Mouse (Mus musculus) CH12.LX (cell line): ENCODE results near the gene Gdap2. TPM values are rescaled to one million over a fixed set of nuclear protein-coding genes. Genes with fewer than 3 reads are reported as not detected.

Source experiments
- DNase-seq: peaks from one replicate; pipeline ENCODE4 v3.0.0-alpha.2; 2013; ENCODE audit errors: extremely low read depth
- H3K27ac ChIP-seq: 2 replicates; pipeline ENCODE4 v1.5.1; 2012; ENCODE audit warnings: low read depth, mild to moderate bottlenecking, control low read depth, moderate library complexity; ENCODE audit not compliant: insufficient read depth
- H3K27me3 ChIP-seq: replicated peaks from 2 replicates; pipeline ENCODE3; 2012; ENCODE audit warnings: inconsistent platforms
- H3K36me3 ChIP-seq, 2 experiments: replicated peaks in 1 of 2; 2 replicates each; pipeline versions ENCODE3 to v1.6.1; 2012; ENCODE audit warnings: inconsistent platforms in 1 of 2, low read length in 1 of 2, mild to moderate bottlenecking in 1 of 2, mixed read lengths in 1 of 2, moderate library complexity in 1 of 2; ENCODE audit not compliant: control insufficient read depth in 1 of 2, insufficient read depth in 1 of 2
- H3K4me1 ChIP-seq, 2 experiments: 2 replicates each; pipeline ENCODE4 v1.6.1; 2012; ENCODE audit warnings: inconsistent platforms in 1 of 2, moderate library complexity in 1 of 2; ENCODE audit not compliant: insufficient read depth in 2 of 2, control insufficient read depth in 1 of 2
- H3K4me2 ChIP-seq: 2 replicates; pipeline ENCODE4 v1.6.1; 2012; ENCODE audit warnings: low read depth, mild to moderate bottlenecking, control low read depth; ENCODE audit not compliant: poor library complexity, insufficient read depth, severe bottlenecking
- H3K4me3 ChIP-seq, 3 experiments: fragments of 150-350 bp in 1 of 3; sonication (generic) in 1 of 3; replicated peaks in 1 of 3; 2 replicates each; pipeline versions ENCODE3 to v1.5.1; 2011 to 2012; ENCODE audit warnings: low read depth in 2 of 3, low read length in 2 of 3, mild to moderate bottlenecking in 2 of 3, moderate library complexity in 2 of 3, control low read depth in 1 of 3, improper control_type of control experiment in 1 of 3, inconsistent platforms in 1 of 3, mixed read lengths in 1 of 3; ENCODE audit not compliant: poor library complexity in 1 of 3
- H3K79me2 ChIP-seq: replicated peaks from 2 replicates; pipeline ENCODE4 v1.6.1; 2012; ENCODE audit warnings: mild to moderate bottlenecking, moderate library complexity; ENCODE audit not compliant: control insufficient read depth, poor library complexity, insufficient read depth, severe bottlenecking; ENCODE audit errors: extremely low read depth
- H3K9ac ChIP-seq: 2 replicates; pipeline ENCODE4 v1.6.1; 2012; ENCODE audit warnings: low read depth, mild to moderate bottlenecking, control low read depth, moderate library complexity; ENCODE audit not compliant: insufficient read depth
- H3K9me3 ChIP-seq: replicated peaks from 2 replicates; pipeline ENCODE3; 2012; ENCODE audit warnings: low read length, inconsistent platforms, mixed read lengths
- BHLHE40 ChIP-seq: IDR thresholded peaks from 2 replicates; pipeline ENCODE4 v1.6.1; 2011; ENCODE audit warnings: mild to moderate bottlenecking, low read depth, low read length, improper control_type of control experiment
- EP300 ChIP-seq: IDR thresholded peaks from 2 replicates; pipeline ENCODE4 v1.6.1; 2011; ENCODE audit warnings: low read length, improper control_type of control experiment
- ETS1 ChIP-seq: conservative IDR thresholded peaks from 2 replicates; pipeline ENCODE4 v1.6.1; 2012; ENCODE audit warnings: low read depth, mild to moderate bottlenecking, inconsistent platforms, low read length, improper control_type of control experiment, moderate library complexity
- IRF4 ChIP-seq: IDR thresholded peaks from 2 replicates; pipeline ENCODE4 v1.6.1; 2014; ENCODE audit warnings: low read depth, mild to moderate bottlenecking, inconsistent platforms, low read length, improper control_type of control experiment
- KAT2A ChIP-seq: IDR thresholded peaks from 2 replicates; pipeline ENCODE4 v1.6.1; 2012; ENCODE audit warnings: low read length, improper control_type of control experiment, inconsistent platforms; ENCODE audit not compliant: insufficient replicate concordance
- MAZ ChIP-seq: IDR thresholded peaks from 2 replicates; pipeline ENCODE4 v1.6.1; 2012; ENCODE audit warnings: low read depth, mild to moderate bottlenecking, inconsistent platforms, low read length, improper control_type of control experiment, moderate library complexity
- MYC ChIP-seq: IDR thresholded peaks from 2 replicates; pipeline ENCODE4 v1.6.1; 2011; ENCODE audit warnings: low read depth, mild to moderate bottlenecking, improper control_type of control experiment, low read length
- POLR2AphosphoS2 ChIP-seq: IDR thresholded peaks from 2 replicates; pipeline ENCODE4 v1.6.1; 2011; ENCODE audit warnings: low read depth, low read length, improper control_type of control experiment
- RCOR1 ChIP-seq: conservative IDR thresholded peaks from 2 replicates; pipeline ENCODE4 v1.6.1; 2012; ENCODE audit warnings: low read depth, mild to moderate bottlenecking, inconsistent platforms, low read length, improper control_type of control experiment
- SMC3 ChIP-seq: IDR thresholded peaks from 2 replicates; pipeline ENCODE4 v1.6.1; 2011; ENCODE audit warnings: low read depth, low read length, improper control_type of control experiment
- TBP ChIP-seq: conservative IDR thresholded peaks from 2 replicates; pipeline ENCODE4 v1.6.1; 2011; ENCODE audit warnings: low read depth, low read length, improper control_type of control experiment
- TCF12 ChIP-seq: IDR thresholded peaks from 2 replicates; pipeline ENCODE4 v1.6.1; 2014; ENCODE audit warnings: low read depth, mild to moderate bottlenecking, inconsistent platforms, low read length, improper control_type of control experiment
- UBTF ChIP-seq: IDR thresholded peaks from 2 replicates; pipeline ENCODE4 v1.6.1; 2012; ENCODE audit warnings: low read depth, mild to moderate bottlenecking, inconsistent platforms, low read length, improper control_type of control experiment, moderate library complexity
- ZKSCAN1 ChIP-seq: IDR thresholded peaks from 2 replicates; pipeline ENCODE4 v1.6.1; 2012; ENCODE audit warnings: low read depth, inconsistent platforms, low read length, improper control_type of control experiment, borderline replicate concordance
- dilution Hi-C: fragments of 300-500 bp; cut with MboI; formaldehyde crosslinking; loops from 2 replicates; pipeline ENCODE4 v1.14.3; 2020; ENCODE audit warnings: low sequenced_read_pairs; ENCODE audit not compliant: extremely low pct_unique_long_range_greater_than_20kb, extremely low pct_ligation_motif_present
- in situ Hi-C: fragments of 300-500 bp; cut with MboI; formaldehyde crosslinking; loops from 3 replicates; pipeline ENCODE4 v1.14.3; 2019; ENCODE audit warnings: low sequenced_read_pairs, low pct_ligation_motif_present, low pct_unique_long_range_greater_than_20kb, mixed read lengths
- polyA plus RNA-seq: library from polyadenylated mRNA; unstranded; fragments of >175 nt; gene quantifications from 2 replicates; pipeline ENCODE4 v1.2.1, GENCODE M21; 2012; ENCODE audit warnings: low read depth; ENCODE audit not compliant: insufficient read length
- total RNA-seq, 2 experiments: library from RNA; depleted of rRNA; stranded (reverse); fragments of 300-350 nt in 1 of 2; fragments of >200 nt in 1 of 2; gene quantifications; 2 replicates each; pipeline ENCODE4 v1.2.3; 2012 to 2014

Gdap2 gene
- total and polyA plus RNA-seq, 3 experiments = 16.2 to 37.8 (median 16.9) TPM

GRCm38 (mm10) chr3:100236725-100237436 is 74.7 kb downstream of the Gdap2 start:
- no peak overlapping the region for H3K4me2 ChIP-seq
- in situ Hi-C loops (no loop called here), dilution Hi-C loops (no loop called here)
- H3K36me3 ChIP-seq = no peaks in the 10 kb centered on the region
- no peak overlapping the region for H3K4me3 ChIP-seq
- no peak for DNase-seq
- H3K79me2 ChIP-seq = no peaks in the 10 kb centered on the region
- H3K27ac ChIP-seq = no peak overlapping the region
- 0 out of 4 replicates have a peak, but pooled peaks cover 0 to 3% of the 10 kb centered on the region in 2 experiments for H3K4me1 ChIP-seq
- no peaks in the 10 kb centered on the region for H3K27me3 ChIP-seq
- no peak overlapping the region for H3K9ac ChIP-seq
- TF ChIP-seq TCF12 = no peak
- no peaks in the 10 kb centered on the region for H3K9me3 ChIP-seq

GRCm38 (mm10) chr3:100242230-100242629 is 80.0 kb downstream of the Gdap2 start:
- Histone ChIP-seq H3K36me3 (no peaks in the 10 kb centered on the region), H3K4me2 (no peak overlapping the region), H3K27me3 (no peaks in the 10 kb centered on the region), H3K79me2 (no peaks in the 10 kb centered on the region), H3K27ac (no peak overlapping the region), H3K4me1 (no peaks in the 10 kb centered on the region), H3K4me3 (no peak overlapping the region), H3K9me3 (no peaks in the 10 kb centered on the region), H3K9ac (no peak overlapping the region)
- TF ChIP-seq SMC3 (no peak), POLR2AphosphoS2 (no peak), RCOR1 (no peak), TBP (no peak), MYC (no peak), ETS1 (no peak), BHLHE40 (no peak), EP300 (no peak), KAT2A (no peak), UBTF (no peak), MAZ (no peak), IRF4 (no peak), ZKSCAN1 (no peak)
- in situ Hi-C loops = no loop called here
- DNase-seq = no peak
- dilution Hi-C loops = no loop called here
